Mouse (Mus musculus) megakaryocyte progenitor cell, adult 5-6 weeks (primary cell): ENCODE data around the gene Mpnd. TPM values are rescaled to one million over a fixed set of nuclear protein-coding genes. Genes with fewer than 3 reads are reported as not detected.

Source experiments
- ATAC-seq: replicated peaks from 2 replicates; pipeline ENCODE4 v1.8.0; 2016; ENCODE audit warnings: mild to moderate bottlenecking, moderate TSS enrichment, inconsistent platforms; ENCODE audit not compliant: poor library complexity
- total RNA-seq, 2 experiments: library from RNA; stranded (forward) in 1 of 2; stranded (reverse) in 1 of 2; fragments of 157-497, 149-512 nt in 1 of 2; fragments of 200-1000 nt in 1 of 2; gene quantifications; 2 replicates each; pipeline versions ENCODE4 v1.2.3 to v1.2.4; 2015 to 2017

Mpnd gene
- total RNA-seq (2015): 9.2 and 17.4 TPM in 2 replicates
- total RNA-seq (2017): 76.6 and 92.5 TPM in 2 replicates

- no peak for ATAC-seq
Observed at GRCm38 (mm10) chr17:56005415-56006061, at the start of gene Mpnd, which contains the start of gene Stap2. Mpnd (plus strand) TSS chr17:56005711. Stap2 (minus strand) TSS chr17:56005584.

- ATAC-seq: no peak
Observed at GRCm38 (mm10) chr17:55956129-55956528, 49.4 kb upstream of the Mpnd start.

- no peak for ATAC-seq
Observed at GRCm38 (mm10) chr17:55956591-55956990, 48.9 kb upstream of the Mpnd start.

GRCm38 (mm10) chr17:55957168-55957567 lies 48.3 kb upstream of the Mpnd start:
- ATAC-seq: peak; percentile 43

GRCm38 (mm10) chr17:55957726-55958583 lies 47.6 kb upstream of the Mpnd start:
- no peak for ATAC-seq

GRCm38 (mm10) chr17:55958584-55958886 lies 47.0 kb upstream of the Mpnd start:
- ATAC-seq: no peak

GRCm38 (mm10) chr17:55958918-55959728 lies 46.4 kb upstream of the Mpnd start, which contains the start of gene Yju2:
Yju2 (plus strand) TSS chr17:55959099.
- ATAC-seq: peak; percentile 76

- no peak for ATAC-seq
Observed at GRCm38 (mm10) chr17:55959946-55960740, 45.4 kb upstream of the Mpnd start.

GRCm38 (mm10) chr17:55960791-55961190 lies 44.7 kb upstream of the Mpnd start:
- no peak for ATAC-seq

GRCm38 (mm10) chr17:55961631-55962030 lies 43.9 kb upstream of the Mpnd start:
- ATAC-seq: no peak

GRCm38 (mm10) chr17:55963171-55963570 lies 42.3 kb upstream of the Mpnd start:
- ATAC-seq: peak; percentile 49

- ATAC-seq: no peak
Observed at GRCm38 (mm10) chr17:55964496-55964895, 41.0 kb upstream of the Mpnd start.

GRCm38 (mm10) chr17:55964996-55965395 lies 40.5 kb upstream of the Mpnd start:
- no peak for ATAC-seq

GRCm38 (mm10) chr17:55967186-55967585 lies 38.3 kb upstream of the Mpnd start:
- no peak for ATAC-seq

- ATAC-seq: no peak
Observed at GRCm38 (mm10) chr17:55968210-55968609, 37.3 kb upstream of the Mpnd start.

- peak; percentile 16; the same call in 1 of the 2 replicates for ATAC-seq
Observed at GRCm38 (mm10) chr17:55969560-55969959, 36.0 kb upstream of the Mpnd start.

GRCm38 (mm10) chr17:55969966-55970891 lies 35.3 kb upstream of the Mpnd start, which contains the start of gene Shd:
Shd (plus strand) TSS chr17:55970467.
- peak; percentile 37 for ATAC-seq

- no peak for ATAC-seq
Observed at GRCm38 (mm10) chr17:55971453-55971852, 34.1 kb upstream of the Mpnd start.

GRCm38 (mm10) chr17:55976255-55976862 lies 29.2 kb upstream of the Mpnd start:
- ATAC-seq: peak; percentile 98
